Mouse (Mus musculus) small intestine, adult 2 months (tissue): ENCODE measurements at regions not wholly inside any gene's neighbourhood (a gene's known extent, or its start where the extent isn't known, plus 50 kb on each side); places are given as distances from the start of the nearest gene placed in this dataset.

Source experiments
- CTCF ChIP-seq: fragments of 200-500 bp; IDR thresholded peaks from 2 replicates; pipeline ENCODE4 v1.5.1; 2012; ENCODE audit warnings: low read depth, mild to moderate bottlenecking, control low read depth, inconsistent platforms, low read length, moderate library complexity, mixed read lengths; ENCODE audit not compliant: insufficient replicate concordance, insufficient read length; ENCODE audit errors: extremely low read depth
- POLR2A ChIP-seq: fragments of 200-500 bp; IDR thresholded peaks from 2 replicates; pipeline ENCODE4 v1.6.1; 2012; ENCODE audit warnings: low read depth, mild to moderate bottlenecking, control low read depth, inconsistent platforms, low read length, moderate library complexity

- TF ChIP-seq POLR2A (no peak), CTCF (no peak)
These were observed 258.2 kb upstream of the Rbms1 start for GRCm38 (mm10) chr2:61221157-61221556.
